Mouse (Mus musculus): ENCODE results near the gene Osbpl10.

The Osbpl10 gene

GRCm38 (mm10) chr9:115278641-115279040 is 300.3 kb downstream of the Osbpl10 start:
- no peak for DNase-seq (ENCODE audit: low spot score)
